Mouse (Mus musculus) heart, adult 2 months (tissue): ENCODE results near the gene Mrap. TPM values are rescaled to one million over a fixed set of nuclear protein-coding genes. Genes with fewer than 3 reads are reported as not detected.

ENCODE experiments used
- DNase-seq, 2 experiments: peaks; one replicate each; pipeline ENCODE4 v3.0.0; 2021
- H3K27ac ChIP-seq: fragments of 200-600 bp; 2 replicates; pipeline ENCODE4 v1.8.1; 2022
- H3K27me3 ChIP-seq: fragments of 200-500 bp; 2 replicates; pipeline ENCODE4 v1.6.1; 2012; ENCODE audit warnings: mild to moderate bottlenecking, low read length, inconsistent platforms, mixed read lengths; ENCODE audit not compliant: control insufficient read depth, insufficient read depth
- H3K36me3 ChIP-seq: fragments of 200-500 bp; 2 replicates; pipeline ENCODE4 v1.6.1; 2012; ENCODE audit warnings: low read length, inconsistent platforms; ENCODE audit not compliant: control insufficient read depth, insufficient read depth
- H3K4me1 ChIP-seq: fragments of 200-500 bp; 2 replicates; pipeline ENCODE4 v1.6.1; 2011; ENCODE audit warnings: low read length; ENCODE audit not compliant: control insufficient read depth, insufficient read depth
- H3K4me3 ChIP-seq: fragments of 200-600 bp; 2 replicates; pipeline ENCODE4 v1.8.1; 2022
- H3K79me2 ChIP-seq: fragments of 200-500 bp; replicated peaks from 2 replicates; pipeline ENCODE4 v1.6.1; 2012; ENCODE audit warnings: mild to moderate bottlenecking, inconsistent platforms, low read length, moderate library complexity, mixed read lengths; ENCODE audit not compliant: control insufficient read depth, insufficient read depth
- H3K9ac ChIP-seq: fragments of 200-500 bp; 2 replicates; pipeline ENCODE4 v1.6.1; 2012; ENCODE audit warnings: low read depth, mild to moderate bottlenecking, control low read depth, inconsistent platforms, low read length, mixed read lengths
- CTCF ChIP-seq: fragments of 200-600 bp; IDR thresholded peaks from 2 replicates; pipeline ENCODE4 v1.8.1; 2022; ENCODE audit warnings: antibody characterized with exemption, mild to moderate bottlenecking, moderate library complexity
- EP300 ChIP-seq: fragments of 200-500 bp; IDR thresholded peaks from 2 replicates; pipeline ENCODE4 v1.6.1; 2011; ENCODE audit warnings: low read depth, low read length, control low read depth; ENCODE audit not compliant: insufficient read depth
- POLR2A ChIP-seq: fragments of 200-500 bp; IDR thresholded peaks from 2 replicates; pipeline ENCODE4 v1.6.1; 2011; ENCODE audit warnings: mild to moderate bottlenecking, low read depth, low read length, control low read depth; ENCODE audit not compliant: insufficient read depth
- WGBS: fragments of 180-500 bp; shearing (Covaris S2); methylation state at CpG from one replicate; pipeline ENCODE4 v1.1.7; 2018; 5-methylcytosine and 5-hydroxymethylcytosine counted together
- intact Hi-C: fragments of 180-260 bp; cut with DNase I; formaldehyde crosslinking; loops from one replicate; pipeline ENCODE4 v1.15.1; 2025
- polyA plus RNA-seq: library from polyadenylated mRNA; depleted of rRNA; stranded (reverse); fragments of >200 nt; gene quantifications from 2 replicates; pipeline ENCODE4 v1.2.3, GENCODE M21; 2012
- total RNA-seq, 2 experiments: library from RNA; stranded (reverse); gene quantifications; 2 replicates each; pipeline ENCODE4 v1.2.3; 2021

The Mrap gene
- total and polyA plus RNA-seq, 3 experiments = 15.7 to 47.6 (median 17.5) TPM

GRCm38 (mm10) chr16:90696306-90696705 is 41.7 kb upstream of the Mrap start:
- peaks cover 3% of the 10 kb centered on the region; the same call in 1 of the 2 replicates for H3K4me1 ChIP-seq
- H3K27ac ChIP-seq = no peak overlapping the region
- no peak for DNase-seq
- intact Hi-C loops = no loop called here
- H3K79me2 ChIP-seq = no peaks in the 10 kb centered on the region
- TF ChIP-seq POLR2A (no peak), EP300 (no peak), CTCF (no peak)
- no peak overlapping the region for H3K4me3 ChIP-seq
- WGBS = 93% methylated on average over 9 of the region's 9 CpGs
- H3K9ac ChIP-seq = no peak overlapping the region
- no peaks in the 10 kb centered on the region for H3K36me3 ChIP-seq
- H3K27me3 ChIP-seq = no peaks in the 10 kb centered on the region

GRCm38 (mm10) chr16:90699390-90699789 is 38.6 kb upstream of the Mrap start:
- Histone ChIP-seq H3K4me1 (0 out of 2 replicates have a peak, but pooled peaks cover 1% of the 10 kb centered on the region), H3K4me3 (no peak overlapping the region), H3K9ac (no peak overlapping the region), H3K36me3 (no peaks in the 10 kb centered on the region), H3K27me3 (no peaks in the 10 kb centered on the region), H3K79me2 (no peaks in the 10 kb centered on the region), H3K27ac (no peak overlapping the region)
- no peak for TF ChIP-seq POLR2A
- no peak for TF ChIP-seq CTCF
- TF ChIP-seq EP300 = no peak
- intact Hi-C loops = no loop called here
- WGBS = 70% methylated on average over 14 of the region's 14 CpGs
- no peak for DNase-seq

GRCm38 (mm10) chr16:90701541-90701940 is 36.5 kb upstream of the Mrap start:
- no peak overlapping the region for H3K27ac ChIP-seq
- intact Hi-C loops = no loop called here
- no peak overlapping the region for H3K9ac ChIP-seq
- H3K79me2 ChIP-seq = no peaks in the 10 kb centered on the region
- H3K27me3 ChIP-seq = no peaks in the 10 kb centered on the region
- no peak for TF ChIP-seq POLR2A
- no peak for TF ChIP-seq EP300
- TF ChIP-seq CTCF = no peak
- peaks cover 4% of the 10 kb centered on the region for H3K4me1 ChIP-seq
- WGBS = 96% methylated on average over 2 of the region's 2 CpGs
- H3K4me3 ChIP-seq = no peak overlapping the region
- no peaks in the 10 kb centered on the region for H3K36me3 ChIP-seq
- DNase-seq = no peak

- no peaks in the 10 kb centered on the region for H3K36me3 ChIP-seq
- H3K27me3 ChIP-seq = no peaks in the 10 kb centered on the region
- DNase-seq = no peak
- H3K27ac ChIP-seq = no peak overlapping the region; the same call in 1 of the 2 replicates
- intact Hi-C loops = no loop called here
- TF ChIP-seq CTCF = no peak
- TF ChIP-seq EP300 = no peak
- TF ChIP-seq POLR2A = no peak
- no peak overlapping the region for H3K4me3 ChIP-seq
- peaks cover 4% of the 10 kb centered on the region for H3K4me1 ChIP-seq
- no peak overlapping the region for H3K9ac ChIP-seq
- H3K79me2 ChIP-seq = no peaks in the 10 kb centered on the region
- 13% methylated on average over 1 of the region's 1 CpGs for WGBS
Observed at GRCm38 (mm10) chr16:90703646-90704045, 34.4 kb upstream of the Mrap start.

GRCm38 (mm10) chr16:90704161-90704825 is 33.7 kb upstream of the Mrap start:
- Histone ChIP-seq H3K4me1 (peaks cover 4% of the 10 kb centered on the region), H3K4me3 (no peak overlapping the region), H3K36me3 (no peaks in the 10 kb centered on the region), H3K9ac (no peak overlapping the region), H3K79me2 (no peaks in the 10 kb centered on the region), H3K27me3 (no peaks in the 10 kb centered on the region), H3K27ac (no peak overlapping the region)
- intact Hi-C loops = no loop called here
- TF ChIP-seq EP300 = no peak
- no peak for TF ChIP-seq CTCF
- TF ChIP-seq POLR2A = no peak
- 54% methylated on average over 13 of the region's 13 CpGs for WGBS
- DNase-seq = peak in 1 of 2 experiments; percentile 11

- WGBS = 2% methylated on average over 3 of the region's 3 CpGs
- Histone ChIP-seq H3K4me1 (peaks cover 4% of the 10 kb centered on the region), H3K27ac (no peak overlapping the region), H3K9ac (no peak overlapping the region), H3K79me2 (no peaks in the 10 kb centered on the region), H3K27me3 (no peaks in the 10 kb centered on the region), H3K4me3 (no peak overlapping the region), H3K36me3 (no peaks in the 10 kb centered on the region)
- peak; percentile 36 to 46 for DNase-seq
- TF ChIP-seq POLR2A (no peak), EP300 (peak; percentile 39; the same call in 1 of the 2 replicates)
- intact Hi-C loops = no loop called here
Observed at GRCm38 (mm10) chr16:90706279-90706678, 31.7 kb upstream of the Mrap start.
